Mouse (Mus musculus): ENCODE measurements around the gene Ahsa1. TPM values are rescaled to one million over a fixed set of nuclear protein-coding genes. Genes with fewer than 3 reads are reported as not detected.
"Not testable (repeated sequence)": the region's sequence is repeated elsewhere in the genome, so short reads cannot be mapped to it uniquely, and the experiment has no call there.

Ahsa1 gene
- polyA plus RNA-seq, 2 experiments from 2014 or later: 116 to 151 TPM

DNA sequence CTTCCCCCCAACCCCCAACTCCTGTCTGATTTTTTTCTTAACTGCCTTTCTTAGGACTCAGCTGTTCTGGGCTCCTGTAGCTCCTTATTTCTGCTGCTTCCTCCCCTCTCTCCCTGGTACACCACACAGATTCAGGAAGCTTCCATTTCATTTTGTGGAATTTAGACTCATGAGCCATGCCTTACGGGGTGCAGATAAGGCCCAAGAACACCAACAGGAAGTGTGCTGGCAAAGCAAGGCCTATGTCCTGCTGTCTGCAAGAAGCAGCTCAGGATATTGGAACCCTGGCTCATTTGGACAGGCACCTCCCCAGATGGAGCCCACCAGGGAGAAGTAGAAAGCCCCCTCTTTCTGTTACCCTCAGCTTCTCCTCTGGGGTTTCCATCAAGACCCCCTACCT is 15.5 kb downstream of the Ahsa1 start:
- no peak for ATAC-seq

DNA sequence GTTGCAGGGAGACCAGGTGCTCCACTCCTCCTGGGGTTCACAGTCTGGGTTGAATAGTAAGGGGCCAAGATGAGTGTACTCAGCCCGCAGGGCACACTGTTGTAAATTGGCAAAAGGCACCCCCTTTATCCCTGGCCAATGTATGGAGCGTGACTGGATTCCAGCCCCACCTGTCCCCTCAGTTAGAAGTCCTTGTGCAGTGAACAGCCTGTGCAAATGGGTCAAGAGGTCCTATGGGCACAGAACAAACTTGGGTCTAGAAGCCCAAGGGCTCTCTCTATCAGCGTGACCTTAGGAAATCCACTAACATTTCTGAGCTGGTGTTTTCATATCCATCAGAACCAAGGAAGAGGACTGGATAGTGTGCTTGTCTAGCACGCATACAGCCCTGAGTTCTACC is 16.5 kb downstream of the Ahsa1 start:
- ATAC-seq: no peak

DNA sequence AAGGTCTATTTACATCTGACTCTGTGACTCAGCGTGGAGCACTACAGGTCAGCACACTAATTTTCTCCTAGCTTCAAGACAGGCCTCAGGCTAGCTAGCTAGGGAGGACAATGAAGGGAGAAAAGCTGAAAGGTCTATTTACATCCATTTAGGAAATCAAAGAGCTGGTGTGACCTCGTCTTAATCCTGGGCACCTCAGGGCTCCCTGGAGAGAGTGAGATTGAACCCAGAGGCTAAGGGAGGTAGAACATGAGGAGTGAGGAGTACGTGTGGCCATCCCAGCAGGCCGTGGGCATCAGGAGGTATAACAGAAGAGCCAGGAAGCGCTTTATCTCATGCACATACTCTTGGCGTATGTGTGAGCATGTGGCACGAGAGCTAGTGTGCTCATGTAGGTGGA is 17.4 kb downstream of the Ahsa1 start:
- ATAC-seq: no peak

DNA sequence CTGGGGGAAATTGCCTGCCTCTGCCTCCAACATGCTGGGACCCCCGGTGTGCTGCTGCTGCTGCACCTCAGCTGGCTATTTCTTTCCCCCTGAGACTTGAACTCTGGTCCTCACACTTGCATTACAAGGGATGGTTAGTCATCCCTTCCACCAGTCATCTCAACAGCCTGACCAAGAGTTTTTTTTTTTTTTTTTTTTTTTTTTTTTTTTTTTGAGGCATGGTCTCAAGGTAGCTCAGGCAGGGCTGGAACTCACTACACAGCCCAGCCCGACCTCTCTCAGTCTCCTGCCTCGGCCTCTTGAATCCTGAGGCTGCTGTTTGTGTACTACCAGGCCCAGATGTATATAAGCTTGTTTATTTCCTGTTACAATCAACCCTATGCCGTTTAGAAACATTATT is 18.0 kb downstream of the Ahsa1 start:
- ATAC-seq: no peak

DNA sequence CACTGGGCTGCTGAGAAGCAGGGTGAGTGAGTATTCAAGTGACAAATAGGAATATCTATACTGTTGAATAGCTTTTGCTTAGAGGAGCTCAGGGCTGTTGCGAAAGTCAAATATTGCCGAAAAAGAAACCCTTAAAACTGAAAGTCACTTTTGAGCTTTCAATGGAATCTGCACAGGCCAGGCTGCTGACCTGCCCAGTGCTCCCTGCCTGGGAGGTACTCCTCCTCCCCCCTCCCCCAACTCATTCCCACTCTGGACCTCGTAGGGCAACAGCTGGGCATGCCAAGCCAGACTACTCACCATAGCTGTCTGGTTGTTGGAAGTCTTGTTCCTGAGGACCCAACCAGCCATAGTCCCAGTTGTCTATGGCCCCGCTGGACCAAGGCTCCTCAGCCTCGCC is 18.4 kb downstream of the Ahsa1 start:
- no peak for ATAC-seq

DNA sequence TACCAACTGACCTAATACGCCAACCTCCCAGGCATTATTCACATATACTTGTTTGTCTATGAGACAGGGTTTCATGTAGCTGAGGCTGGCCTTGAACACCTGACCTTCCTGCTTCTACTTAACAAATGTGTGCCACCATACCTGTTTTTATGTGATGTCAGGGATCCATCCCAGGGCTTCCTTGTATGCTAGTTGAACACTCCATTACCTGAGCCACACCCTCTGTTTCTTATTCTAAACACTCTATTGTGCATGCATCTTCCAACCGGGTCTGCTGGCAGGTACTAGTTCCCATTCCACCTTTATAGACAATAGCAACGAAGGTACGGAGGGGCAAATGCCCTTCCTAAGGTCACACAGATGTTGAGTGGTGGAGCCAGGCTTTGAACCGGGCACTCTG is 22.8 kb downstream of the Ahsa1 start:
- no peak for ATAC-seq

DNA sequence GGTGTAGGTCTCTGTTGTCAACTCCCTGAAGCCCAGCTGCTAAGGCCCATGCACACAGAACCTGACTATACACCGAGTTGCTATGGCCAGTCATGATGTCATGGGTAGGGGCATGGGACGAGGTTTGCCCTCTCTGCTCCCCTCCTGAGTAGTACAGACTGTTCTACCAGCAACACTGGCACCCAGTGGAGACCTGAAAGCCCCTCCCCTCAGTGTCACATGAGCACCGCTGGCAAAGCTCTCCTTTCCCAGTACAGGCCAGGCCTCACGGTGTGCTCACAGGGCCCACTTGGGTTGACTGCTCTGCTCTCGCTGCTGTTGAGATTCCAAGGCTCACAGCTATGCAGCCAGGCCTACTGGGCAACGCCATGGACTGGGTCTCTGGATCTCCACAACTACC is 27.7 kb downstream of the Ahsa1 start:
- no peak for ATAC-seq

DNA sequence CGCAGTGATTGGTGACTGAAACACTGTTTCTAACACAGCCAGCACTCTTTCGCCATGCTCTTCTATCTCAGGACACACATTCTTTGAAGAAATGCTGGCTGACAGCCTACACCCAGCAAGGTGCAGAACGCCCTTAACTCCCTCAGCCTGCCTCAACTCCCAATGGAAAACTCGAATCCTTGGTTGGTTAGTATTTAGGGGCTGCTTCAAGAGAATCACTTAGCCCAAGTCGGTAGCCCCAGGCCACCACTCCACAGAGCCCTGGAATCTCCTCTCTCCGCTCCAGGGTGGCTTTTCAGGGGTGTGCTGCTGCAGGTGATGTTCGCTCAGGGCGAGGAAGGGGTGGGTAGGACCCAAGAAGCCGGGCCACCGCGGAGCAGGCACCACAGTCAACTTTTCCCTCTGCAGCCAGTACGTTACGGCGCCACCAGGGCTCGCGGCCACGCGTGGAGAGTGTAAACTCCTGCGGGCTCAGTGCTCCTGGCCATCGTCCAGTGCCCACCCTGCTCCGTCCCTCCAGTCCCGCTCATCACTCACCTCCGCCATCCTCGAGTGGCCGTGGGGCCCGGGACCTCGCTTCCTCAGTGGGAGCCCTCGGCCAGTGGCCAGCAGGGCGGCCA is 32.9 kb downstream of the Ahsa1 start:
- ATAC-seq: peak; percentile 19

DNA sequence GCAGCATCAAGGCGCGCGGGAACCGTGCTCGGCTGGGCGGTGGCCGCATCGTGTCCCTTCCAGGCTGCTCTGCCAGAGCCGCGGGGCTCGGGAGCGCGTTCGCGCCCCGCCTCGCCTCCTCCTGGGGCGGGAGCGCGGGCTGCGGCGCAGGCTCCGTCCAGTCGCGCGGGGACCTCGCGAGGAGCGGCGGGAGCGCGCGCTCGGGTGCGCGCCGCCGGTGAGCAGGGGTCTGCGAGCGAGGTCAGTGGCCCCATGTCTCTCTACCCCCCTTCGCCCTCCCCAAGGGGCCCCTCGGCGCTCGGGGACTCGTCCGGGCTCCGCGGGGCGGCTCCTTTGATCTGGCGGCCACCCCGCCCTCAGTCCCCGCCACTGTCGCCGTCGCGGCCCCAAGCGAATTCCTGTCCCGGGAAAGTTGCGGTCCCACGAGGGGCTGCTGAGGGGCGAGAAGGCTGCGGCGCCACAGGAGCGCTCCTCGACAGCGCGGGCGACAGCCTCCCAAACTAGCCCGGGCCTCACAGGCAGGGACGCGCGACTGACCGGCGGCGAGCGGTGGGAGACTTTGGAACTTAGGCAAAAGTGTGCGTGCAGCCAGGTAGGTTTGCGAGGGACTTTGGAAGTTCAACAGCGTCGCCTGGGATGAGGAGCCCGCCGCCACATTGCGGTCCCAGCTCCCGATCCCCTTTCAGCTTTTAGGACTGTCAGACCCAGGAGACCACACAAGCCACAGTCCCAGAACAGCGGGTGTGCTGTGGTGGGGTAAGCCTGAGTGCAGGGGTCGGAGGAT is 33.6 kb downstream of the Ahsa1 start, which contains the start of gene Ism2:
Ism2 (minus strand) TSS at position 49 of the 784 bp plus-strand sequence.
- ATAC-seq: no peak

DNA sequence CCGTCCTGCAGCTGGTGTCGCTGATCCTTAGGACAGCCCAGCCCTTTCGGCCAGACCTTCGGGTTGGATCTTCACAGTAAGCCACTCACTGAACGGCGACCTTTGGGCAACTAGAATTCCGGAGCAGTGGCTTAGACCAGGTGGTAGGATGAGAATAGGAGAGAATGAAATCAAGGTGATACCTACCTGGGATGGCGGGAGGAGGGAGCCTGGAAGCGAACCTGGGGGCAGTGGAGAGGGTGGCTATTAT is 34.1 kb downstream of the Ahsa1 start:
- ATAC-seq: no peak

DNA sequence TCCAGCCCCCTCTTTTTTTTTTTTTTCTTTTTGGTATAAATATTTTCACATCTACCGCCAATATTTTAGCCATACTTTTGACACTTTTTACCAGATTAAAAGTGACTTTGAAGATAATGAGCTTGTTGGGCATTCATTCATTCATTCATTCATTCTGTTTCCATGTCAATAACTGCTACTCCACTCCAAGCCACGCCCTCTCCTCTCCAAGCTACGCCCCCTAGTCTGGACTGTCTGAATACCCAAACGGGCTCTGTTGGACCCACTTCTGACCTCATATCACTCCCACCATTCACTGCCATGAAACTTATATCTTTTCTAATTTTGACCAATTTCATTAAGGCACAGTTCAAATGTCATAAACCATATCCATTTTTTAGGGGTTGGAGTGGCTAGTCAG is 34.9 kb downstream of the Ahsa1 start:
- no peak for ATAC-seq

DNA sequence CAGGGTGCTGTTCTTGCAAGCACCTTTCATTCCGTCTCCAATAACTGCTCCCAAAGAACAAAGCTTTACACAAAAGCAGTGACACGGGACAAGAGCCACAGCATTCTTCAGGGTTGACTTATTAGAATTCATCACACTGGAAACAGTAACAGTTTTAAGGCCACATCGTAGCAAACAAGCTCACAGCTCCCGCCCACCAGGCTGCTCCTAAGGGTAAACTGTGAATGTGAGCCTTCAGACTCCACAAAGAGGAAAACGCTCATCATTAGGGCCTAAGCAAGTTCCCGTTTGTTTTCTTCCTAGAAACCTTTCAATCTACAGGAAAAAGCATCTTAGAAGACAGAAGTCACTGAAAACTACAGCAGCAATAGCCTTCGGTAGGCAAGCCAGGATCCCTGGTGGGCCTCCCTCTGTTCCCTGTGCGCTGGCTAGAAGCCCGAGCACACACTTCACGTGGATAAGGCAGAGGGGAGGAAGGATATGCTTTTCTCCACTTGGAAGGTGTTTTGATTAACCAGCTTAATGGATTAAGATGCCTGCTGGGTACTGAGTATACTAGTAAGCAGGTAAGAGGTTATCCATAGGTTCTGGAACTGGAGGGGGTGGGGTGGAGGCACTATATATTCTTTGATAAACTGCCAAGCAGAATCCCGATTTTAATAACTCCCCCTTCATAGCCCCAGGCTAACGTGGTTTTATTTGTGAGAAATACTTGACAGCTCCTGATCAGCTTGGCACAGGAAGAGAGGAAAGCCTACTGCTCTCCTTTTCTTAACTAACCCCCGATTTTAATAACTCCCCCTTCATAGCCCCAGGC is 39.7 kb downstream of the Ahsa1 start:
- ATAC-seq: no peak

DNA sequence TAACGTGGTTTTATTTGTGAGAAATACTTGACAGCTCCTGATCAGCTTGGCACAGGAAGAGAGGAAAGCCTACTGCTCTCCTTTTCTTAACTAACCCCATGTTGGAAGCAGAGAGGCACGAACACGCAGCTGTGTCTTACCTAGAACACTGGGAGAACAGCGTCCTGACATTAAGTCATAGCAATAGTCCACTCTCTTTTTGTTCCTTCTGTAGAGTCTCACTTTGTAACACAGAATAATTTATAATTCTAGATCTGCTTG is 40.2 kb downstream of the Ahsa1 start:
- not testable (repeated sequence) for ATAC-seq

DNA sequence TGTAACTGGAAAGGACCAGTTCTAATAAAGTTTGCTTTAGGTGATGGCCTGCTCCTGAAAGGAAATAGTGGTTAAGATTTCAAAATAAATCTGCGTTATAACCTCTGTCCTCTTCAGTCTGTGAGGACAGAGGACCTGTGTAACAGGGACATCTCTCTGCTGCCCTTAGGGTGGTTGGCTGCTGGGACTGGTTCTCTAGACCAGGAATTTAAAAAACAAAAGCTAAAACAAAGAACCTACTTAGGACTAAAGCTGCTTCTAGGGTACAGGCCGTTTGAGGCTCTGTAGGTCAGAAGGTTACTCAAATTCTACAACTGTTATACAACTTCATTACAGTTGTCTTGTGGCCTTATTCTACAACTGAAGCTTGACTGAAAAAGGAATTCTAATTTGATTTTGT is 46.8 kb downstream of the Ahsa1 start:
- no peak for ATAC-seq

DNA sequence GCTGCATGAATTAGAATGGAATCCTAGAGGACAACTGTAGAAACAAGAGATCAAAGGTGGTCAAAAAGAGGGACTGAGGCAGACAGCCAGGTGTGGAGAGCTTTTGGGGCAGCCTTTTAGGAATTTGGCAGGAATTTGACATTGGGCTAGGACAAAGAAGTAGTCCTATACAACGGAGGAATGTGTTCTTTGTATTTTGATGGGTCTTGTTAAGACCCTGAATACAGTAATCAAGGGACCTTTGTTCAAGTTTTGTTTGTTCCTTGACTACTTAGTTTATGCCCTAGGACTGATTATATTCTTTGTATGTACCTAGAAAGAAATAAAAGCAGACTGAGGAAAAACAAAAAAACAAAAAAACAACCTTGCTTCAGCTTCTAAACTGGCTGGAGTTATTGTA is 51.7 kb downstream of the Ahsa1 start:
- no peak for ATAC-seq

DNA sequence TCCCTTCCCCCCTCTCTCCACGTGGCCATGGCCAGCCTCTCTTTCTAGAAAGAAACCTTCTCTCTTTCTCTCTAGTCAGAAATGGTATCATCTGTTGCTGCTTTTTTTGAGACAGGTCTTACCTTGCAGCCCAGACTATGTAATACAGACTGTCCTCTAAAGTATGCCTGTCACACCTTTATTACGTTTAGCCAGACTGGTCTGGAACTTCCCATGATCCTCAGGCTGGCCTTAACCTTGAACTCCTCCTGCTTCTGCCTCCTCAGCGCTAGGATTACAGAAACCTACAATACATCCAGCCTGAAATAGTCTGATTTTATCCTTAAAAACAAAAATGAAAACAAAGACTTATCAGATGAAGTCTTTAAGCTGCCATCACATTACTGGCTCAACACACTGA is 53.0 kb downstream of the Ahsa1 start:
- ATAC-seq: no peak

Other genes with a start within 250 kb of the Ahsa1 start
- under 1 TPM in 1 of 2 experiments, not detected in 1; 0.40 TPM for gene Tmem63c, start 245.1 kb upstream of the Ahsa1 start, polyA plus RNA-seq (2017; shearing (Covaris generic))
- under 1 TPM in 1 of 2 experiments, not detected in 1; 0.25 TPM for gene Ngb, start 163.9 kb upstream of the Ahsa1 start, polyA plus RNA-seq (2017; shearing (Covaris generic))
- gene Gstz1, start 119.3 kb upstream of the Ahsa1 start, polyA plus RNA-seq (2017; shearing (Covaris generic)): 10 to 100 TPM; 15.3 to 15.7 TPM
- gene Pomt2, start 118.5 kb upstream of the Ahsa1 start, polyA plus RNA-seq (2017; shearing (Covaris generic)): 1 to 10 TPM in 1 of 2 experiments, under 1 TPM in 1; 0.81 to 1.4 TPM
- gene Samd15, start 66.8 kb upstream of the Ahsa1 start, polyA plus RNA-seq (2017; shearing (Covaris generic)): 1 to 10 TPM in 1 of 2 experiments, not detected in 1; 5.0 TPM
- 1 to 10 TPM; 3.3 to 3.9 TPM for gene Tmed8, start 66.0 kb upstream of the Ahsa1 start, polyA plus RNA-seq (2017; shearing (Covaris generic))
- 1 to 10 TPM in 1 of 2 experiments, under 1 TPM in 1; 0.64 to 1.2 TPM for gene Noxred1, start 27.7 kb upstream of the Ahsa1 start, polyA plus RNA-seq (2017; shearing (Covaris generic))
- gene Vipas39, start 223 bp upstream of the Ahsa1 start, polyA plus RNA-seq (2017; shearing (Covaris generic)): 10 to 100 TPM; 33.6 to 34.7 TPM
- not detected for gene Ism2, start 33.2 kb downstream of the Ahsa1 start, polyA plus RNA-seq (2017; shearing (Covaris generic))
- 10 to 100 TPM; 66.1 to 85.8 TPM for gene Sptlc2, start 121.9 kb downstream of the Ahsa1 start, polyA plus RNA-seq (2017; shearing (Covaris generic))
- gene Slirp, start 177.4 kb downstream of the Ahsa1 start, polyA plus RNA-seq (2017; shearing (Covaris generic)): 100 to 1,000 TPM in 1 of 2 experiments, 10 to 100 TPM in 1; 83.4 to 124 TPM
- 10 to 100 TPM; 53.3 to 59.3 TPM for gene Alkbh1, start 177.5 kb downstream of the Ahsa1 start, polyA plus RNA-seq (2017; shearing (Covaris generic))
- 100 to 1,000 TPM; 220 to 228 TPM for gene Snw1, start 205.8 kb downstream of the Ahsa1 start, polyA plus RNA-seq (2017; shearing (Covaris generic))
- 1 to 10 TPM in 1 of 2 experiments, not detected in 1; 1.2 TPM for gene Gm5788, start 228.2 kb downstream of the Ahsa1 start, polyA plus RNA-seq (2017; shearing (Covaris generic))
- gene Gm8300, start 247.8 kb downstream of the Ahsa1 start, polyA plus RNA-seq (2017; shearing (Covaris generic)): not detected